Mouse (Mus musculus) heart, adult 9 months (tissue): Measurements from ENCODE around the gene Ccdc92.

ENCODE experiments used
- DNase-seq, 2 experiments: peaks; one replicate each; pipeline ENCODE4 v3.0.0; 2022; ENCODE audit warnings: low spot score in 2 of 2

Gene Ccdc92

GRCm38 (mm10) chr5:124862013-124862866, at the start of gene Ccdc92, which contains the start of gene Zfp664:
Ccdc92 (minus strand) TSS chr5:124862424.
Zfp664 (plus strand) TSS chr5:124862691.
- DNase-seq, result peak; percentile 95

GRCm38 (mm10) chr5:124908860-124909259, 46.6 kb upstream of the Ccdc92 start:
- DNase-seq, result peak; percentile 41 to 70

DNA sequence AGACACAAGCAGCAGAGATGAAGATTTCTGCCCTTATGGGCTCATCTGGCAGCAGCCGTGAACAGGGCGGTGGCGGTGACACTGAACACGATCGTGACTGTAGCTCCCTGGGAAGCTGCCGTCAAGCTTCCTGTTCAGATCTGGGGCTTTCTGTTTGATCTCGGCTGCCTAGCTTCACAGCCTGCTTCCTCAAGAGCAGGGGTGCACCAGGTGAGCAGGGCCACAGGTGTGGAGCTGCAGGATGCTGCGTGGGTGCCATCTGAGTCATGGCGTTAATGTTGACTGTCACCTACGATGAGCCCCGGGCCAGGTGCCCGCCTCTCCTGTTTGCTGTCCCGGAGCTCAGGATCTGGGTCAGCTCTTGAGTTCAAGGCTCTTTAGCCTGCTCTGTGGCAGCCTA, 44.7 kb upstream of the Ccdc92 start:
- DNase-seq, result no peak

DNA sequence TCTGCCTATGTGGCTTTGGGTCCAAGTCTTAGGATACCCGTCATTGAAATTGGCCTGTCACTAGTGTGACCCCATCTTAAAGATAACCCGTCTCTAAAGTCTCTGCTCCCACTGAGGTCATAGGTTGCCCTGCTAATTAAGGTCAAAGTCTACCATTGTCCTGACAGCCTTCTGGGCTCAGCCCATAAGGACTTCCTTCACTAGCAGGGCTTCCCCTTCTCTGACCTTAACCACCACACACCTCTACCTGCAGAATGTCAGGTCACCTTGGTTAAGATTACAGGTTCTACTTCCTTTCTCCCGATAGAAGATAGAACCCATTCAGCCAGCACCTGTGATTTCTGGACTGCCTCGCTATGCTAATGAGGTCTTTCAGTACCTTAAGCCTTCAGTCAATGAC, 41.6 kb upstream of the Ccdc92 start:
- no peak for DNase-seq

DNA sequence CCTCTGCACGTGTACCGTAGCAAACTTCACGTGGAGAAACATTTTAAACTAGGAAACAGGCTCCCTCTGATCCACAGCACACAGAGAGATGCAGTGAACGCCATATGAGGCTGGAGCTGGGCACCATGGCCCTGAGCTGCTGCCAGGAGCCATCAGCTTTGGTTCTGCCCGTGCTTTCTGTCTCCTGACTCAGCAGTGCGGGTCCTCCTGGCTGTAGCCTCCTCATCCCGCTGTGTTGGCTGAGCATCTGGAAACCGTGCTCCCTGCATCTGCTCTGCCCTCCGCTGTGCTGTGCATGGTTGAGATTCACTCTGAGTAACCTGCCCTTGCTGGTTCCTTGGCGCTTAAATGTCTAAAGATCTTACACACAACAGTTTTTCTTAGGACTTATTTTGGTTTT, 40.0 kb upstream of the Ccdc92 start:
- DNase-seq, result no peak

DNA sequence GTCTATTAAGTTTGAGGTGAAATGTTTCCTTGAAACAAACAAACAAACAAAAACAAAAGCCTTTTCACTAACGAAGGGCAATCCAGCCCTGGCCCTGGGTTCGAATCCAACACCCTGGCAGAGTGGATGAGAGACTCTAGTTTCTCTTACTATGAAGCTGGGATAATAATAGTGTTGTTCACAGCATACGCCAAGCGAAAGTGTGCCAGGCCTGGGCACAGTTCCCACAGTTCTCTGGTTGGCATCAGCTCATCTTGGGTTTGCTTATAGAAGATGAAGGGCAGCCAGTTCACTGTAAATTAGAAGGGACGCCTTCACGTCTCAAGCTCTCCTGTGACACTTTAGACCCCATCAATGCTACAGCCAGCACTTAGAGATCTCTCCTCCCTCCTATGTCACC, 39.5 kb upstream of the Ccdc92 start:
- peak in 1 of 2 experiments; percentile 54 for DNase-seq

DNA sequence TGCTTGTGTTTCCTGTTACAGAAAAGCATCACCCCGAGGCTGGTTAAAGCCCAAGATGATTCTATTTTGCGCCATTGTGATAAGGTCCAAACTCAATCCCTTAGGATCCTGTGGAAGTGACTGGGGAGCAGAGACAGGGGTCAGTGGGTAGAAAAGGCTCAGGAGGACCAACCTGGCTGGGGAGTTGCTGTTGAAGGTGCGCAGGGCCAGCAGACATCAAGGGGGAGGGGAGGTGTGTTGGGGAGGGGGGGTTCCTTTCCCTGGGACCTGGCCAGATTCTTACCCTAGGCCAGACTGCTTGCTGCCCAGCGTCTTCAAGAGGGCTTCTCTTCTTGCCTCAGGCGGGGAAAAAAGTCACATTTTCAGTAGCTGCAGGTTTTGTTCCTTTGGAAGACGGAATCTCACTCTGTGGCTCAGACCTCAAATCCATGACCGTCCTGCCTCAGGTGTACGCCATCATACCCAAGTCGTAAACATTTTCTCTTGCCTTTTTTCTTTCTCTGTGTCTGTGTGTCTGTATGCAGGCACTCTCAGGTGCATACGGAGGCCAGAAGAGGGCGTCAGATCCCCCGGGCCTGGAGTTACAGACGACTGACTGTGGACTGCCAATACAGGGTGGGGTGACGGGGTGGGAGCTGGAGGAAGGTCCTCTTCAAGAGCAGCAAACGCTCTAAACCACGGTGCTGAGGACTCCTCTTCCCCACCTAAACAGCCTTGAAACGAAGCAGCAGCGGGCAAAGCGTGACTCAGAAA, 38.7 kb upstream of the Ccdc92 start:
- no peak for DNase-seq

- DNase-seq, result peak; percentile 58 to 76
Observed at GRCm38 (mm10) chr5:124899945-124900631, 37.9 kb upstream of the Ccdc92 start.

DNA sequence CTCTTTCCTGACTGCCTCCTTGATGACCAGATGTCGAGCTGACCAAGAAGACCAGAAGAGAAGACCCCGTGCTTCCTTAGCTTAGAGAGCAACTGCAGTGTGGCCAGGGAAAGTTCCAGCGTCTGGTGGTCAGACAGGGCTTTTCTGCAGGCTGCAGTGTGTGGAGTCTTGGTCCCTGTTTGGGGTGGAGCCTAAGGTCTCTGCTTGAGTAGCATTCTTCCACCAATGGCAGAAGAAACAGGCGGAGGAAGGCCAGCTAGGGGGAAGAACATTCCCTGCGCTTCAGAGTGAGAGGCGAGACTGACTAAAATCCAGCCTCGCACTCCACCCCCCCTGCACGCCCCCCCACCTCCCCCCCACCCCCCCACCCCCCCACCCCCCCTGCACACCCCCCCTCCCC, 33.9 kb upstream of the Ccdc92 start:
- no peak for DNase-seq

GRCm38 (mm10) chr5:124891921-124892370, 29.7 kb upstream of the Ccdc92 start:
- DNase-seq, result peak; percentile 15 to 25

GRCm38 (mm10) chr5:124888661-124889060, 26.4 kb upstream of the Ccdc92 start:
- no peak for DNase-seq

DNA sequence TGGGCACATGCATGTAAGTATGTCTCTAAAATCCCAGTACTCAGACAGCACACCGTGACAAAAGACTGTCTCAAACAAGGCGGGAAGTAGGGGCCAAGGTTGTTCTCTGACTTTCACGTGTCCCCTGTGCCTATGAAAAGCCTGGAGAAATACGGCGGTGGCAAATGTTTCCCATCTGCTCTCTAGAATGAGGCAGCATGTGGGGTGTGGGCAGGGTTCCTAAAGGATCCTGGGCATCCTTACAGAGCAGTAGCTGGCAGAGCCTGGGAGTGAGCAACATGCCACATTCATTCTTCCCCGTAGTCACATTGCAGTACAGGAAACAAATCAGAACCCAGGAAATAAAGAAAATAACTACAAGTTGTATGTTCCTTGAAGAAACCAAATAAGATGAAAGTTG, 21.7 kb upstream of the Ccdc92 start:
- DNase-seq, result no peak

- DNase-seq, result no peak
Observed at GRCm38 (mm10) chr5:124879801-124880200, 17.6 kb upstream of the Ccdc92 start.

- no peak for DNase-seq
Observed at GRCm38 (mm10) chr5:124879251-124879650, 17.0 kb upstream of the Ccdc92 start.

DNA sequence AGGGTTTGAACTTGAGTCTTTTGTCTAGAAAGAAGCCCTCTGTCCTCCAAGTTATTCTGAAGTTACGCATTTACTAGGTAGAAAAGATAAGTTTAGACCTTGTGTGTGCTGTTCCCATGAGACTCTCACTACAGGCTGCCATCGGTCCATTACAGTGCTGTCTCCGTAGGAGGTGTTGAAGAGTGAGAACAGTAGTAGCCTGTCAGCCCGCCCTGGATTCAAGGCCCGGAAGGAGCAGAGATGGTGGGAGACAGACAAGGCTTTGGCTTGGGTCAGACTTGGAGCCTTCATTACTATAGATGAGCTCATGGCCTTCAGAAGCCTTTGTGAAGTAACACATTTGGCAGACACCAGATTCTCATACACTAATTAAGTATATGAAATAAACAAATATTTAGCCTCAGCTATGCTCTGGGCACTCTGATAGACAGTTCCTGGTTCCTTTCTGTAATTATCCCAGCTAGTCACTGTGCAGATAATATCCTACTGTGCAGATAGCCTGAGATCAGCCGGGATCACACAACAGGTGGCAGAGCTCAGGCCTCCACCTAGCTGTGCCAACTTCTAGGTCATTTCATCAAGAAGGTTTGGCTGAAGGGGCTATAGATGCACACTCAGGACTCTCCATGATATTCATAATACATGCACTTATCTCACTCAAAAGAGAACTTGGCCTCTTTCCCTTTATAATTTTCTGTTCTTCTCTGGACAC, 11.8 kb upstream of the Ccdc92 start:
- DNase-seq, result no peak

DNA sequence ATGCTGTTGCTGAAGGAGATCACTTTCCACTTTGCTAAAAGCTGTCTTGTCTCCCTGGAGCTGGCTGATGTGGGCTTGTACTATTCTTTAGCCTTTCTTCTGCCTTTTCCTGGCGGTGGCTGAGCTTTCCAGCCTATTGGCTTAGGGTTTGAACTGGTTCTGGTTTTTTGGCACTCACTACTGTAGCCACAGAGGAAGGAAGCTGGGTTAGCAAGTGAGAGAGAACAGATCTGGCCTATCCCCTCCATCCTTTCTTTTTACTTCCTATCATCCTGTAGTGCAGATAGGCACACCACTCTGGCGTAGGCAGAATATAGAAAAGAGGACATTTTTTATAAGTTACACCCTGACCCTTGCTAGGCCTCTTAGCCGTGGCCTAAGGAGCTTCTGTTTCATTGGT, 10.9 kb upstream of the Ccdc92 start:
- peak; percentile 28 to 47 for DNase-seq

GRCm38 (mm10) chr5:124872033-124872432, 9.8 kb upstream of the Ccdc92 start:
- peak; percentile 26 to 50 for DNase-seq

- DNase-seq, result peak in 1 of 2 experiments; percentile 42
Observed at GRCm38 (mm10) chr5:124868981-124869380, 6.8 kb upstream of the Ccdc92 start.

GRCm38 (mm10) chr5:124862871-124863741, 882 bp upstream of the Ccdc92 start:
- DNase-seq, result no peak

DNA sequence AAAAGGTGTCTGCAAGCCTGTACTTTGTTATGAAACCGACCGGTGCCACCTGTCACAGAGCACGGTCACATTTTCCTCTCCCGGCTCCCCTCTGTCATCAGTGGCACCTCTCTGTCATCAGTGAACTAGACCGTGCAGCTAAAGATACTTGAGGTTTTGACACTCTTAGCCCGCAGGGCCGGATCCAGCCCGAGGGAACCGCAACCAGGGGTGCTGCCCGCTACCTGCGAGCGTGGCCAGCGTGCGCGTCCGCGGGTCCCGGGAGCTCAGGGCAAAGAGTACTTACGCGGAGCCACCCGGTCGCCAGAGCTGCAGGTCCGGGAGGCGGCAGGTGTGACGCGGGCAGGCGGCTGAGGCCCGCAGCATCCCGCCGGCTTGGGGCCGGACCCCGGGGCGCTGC, 761 bp downstream of the Ccdc92 start:
- peak; percentile 13 to 22 for DNase-seq

DNA sequence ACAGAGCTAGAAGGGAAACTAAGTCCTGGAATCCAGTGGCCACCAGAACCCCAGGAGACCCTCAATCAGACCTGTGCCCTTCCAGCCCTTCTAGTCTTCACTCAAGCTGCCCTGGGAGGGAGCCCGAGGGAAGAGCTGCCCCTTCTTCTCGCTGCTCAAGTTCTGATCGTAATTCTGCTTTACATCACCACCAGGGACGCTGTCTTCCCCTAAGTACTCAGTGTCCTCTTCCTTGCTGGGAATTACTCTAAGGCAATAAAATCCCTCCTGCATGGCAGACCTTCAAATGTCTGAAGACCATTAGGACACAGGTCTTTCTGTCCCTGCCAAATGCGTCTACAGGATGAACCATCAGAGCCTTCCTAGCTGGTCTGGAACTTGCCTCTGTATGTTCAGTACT, 2.2 kb downstream of the Ccdc92 start:
- DNase-seq, result no peak
